Mouse (Mus musculus) embryonic stem cell, embryonic (primary cell): Measurements from ENCODE around the gene Atp5b.

Experiments used
- CTCF ChIA-PET, 4 experiments: fragments of 300-600 bp in 2 of 4; fragments of 350-600 bp in 2 of 4; sonication (Branson Sonifier 250); formaldehyde crosslinking; loops; one replicate each; lab custom pipeline; 2022; ENCODE audit warnings: inconsistent platforms in 2 of 4; lab: Charles Lee
- POLR2A ChIA-PET, 4 experiments: fragments of 300-600 bp in 2 of 4; fragments of 350-600 bp in 2 of 4; sonication (Branson Sonifier 250); formaldehyde crosslinking; loops; one replicate each; lab custom pipeline; 2022; ENCODE audit warnings: antibody characterized with exemption in 4 of 4, inconsistent platforms in 1 of 4; lab: Charles Lee

Atp5b gene

DNA sequence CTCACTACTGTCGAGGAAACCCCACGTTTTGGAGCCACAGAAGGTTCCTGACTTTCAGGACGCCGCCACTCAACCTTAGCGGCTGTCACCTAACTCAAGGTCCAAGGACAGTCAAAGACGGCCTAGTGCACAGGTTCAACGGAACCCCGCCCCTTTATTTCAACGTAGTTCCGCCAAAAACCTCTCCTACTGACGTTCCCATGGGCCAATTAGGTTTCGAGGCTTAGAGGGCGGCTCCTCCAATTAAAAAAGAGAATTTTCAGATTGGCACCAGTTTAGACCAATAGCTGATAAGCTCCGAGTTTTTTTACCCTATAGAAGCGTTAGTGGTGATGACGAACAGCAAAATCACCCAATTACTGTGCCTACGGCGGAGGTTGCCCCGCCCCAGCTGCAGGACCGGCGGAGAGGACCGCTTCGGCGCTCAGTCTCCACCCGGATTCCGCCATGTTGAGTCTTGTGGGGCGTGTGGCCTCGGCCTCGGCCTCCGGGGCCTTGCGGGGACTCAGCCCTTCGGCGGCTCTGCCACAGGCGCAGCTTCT is at the start of gene Atp5b:
Gene Atp5b (plus strand): TSS at position 394 of the 542 bp plus-strand sequence.
- ChIA-PET POLR2A (interaction anchor here (0.5 to 17.8 kb wide), 136 partner anchors 9 to 792 kb away, joined by 3 to 302 read pairs (median 5); partner anchors contain the start of genes Baz2a (in 3 of the 4), Naca (in 3 of the 4), Prim1 (in 3 of the 4) and Cnpy2 (in 2 of the 4)), CTCF (interaction anchor here in 2 of 4 experiments (0.5 to 1.9 kb wide), 6 partner anchors 8 to 734 kb away, joined by 3 to 6 read pairs (median 4); partner anchors contain the start of gene Baz2a (in 1 of the 2))

DNA sequence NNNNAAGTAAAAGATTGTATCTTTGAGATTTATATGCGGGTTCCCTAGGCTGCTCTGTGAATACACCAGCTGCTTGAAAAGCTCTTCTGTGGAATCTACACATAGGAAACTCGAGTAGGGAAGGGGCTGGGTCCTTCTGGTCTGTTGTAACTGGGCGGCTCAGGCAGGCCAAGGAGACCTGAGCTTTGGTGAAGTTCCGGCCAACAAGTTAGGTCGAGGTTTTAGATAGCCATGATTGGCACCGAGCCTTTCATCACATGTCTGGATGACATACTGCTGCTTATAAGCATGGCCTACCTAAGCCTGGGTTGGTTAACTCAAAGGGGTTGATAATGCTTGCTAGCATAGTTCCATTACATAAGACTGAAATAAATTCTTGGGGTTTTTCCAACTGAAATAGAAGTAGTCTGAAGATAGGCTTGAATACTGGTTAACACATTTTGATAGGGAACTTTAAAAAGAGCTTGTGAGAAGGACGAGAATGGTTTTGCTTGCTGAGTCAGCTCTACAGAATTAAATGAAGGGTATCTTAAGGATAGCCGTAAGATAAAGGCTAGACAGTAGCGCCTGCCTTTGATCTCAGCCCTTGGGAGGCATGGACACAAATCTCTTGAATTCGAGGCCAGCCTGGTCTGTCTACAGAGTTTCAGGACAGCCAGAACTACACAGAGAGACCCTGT is 46.2 kb upstream of the Atp5b start:
- CTCF ChIA-PET, result interaction anchor here in 2 of 4 experiments (0.6 to 1.4 kb wide), 2 partner anchors 54 to 321 kb away, joined by 3 to 5 read pairs; partner anchors contain the start of gene Baz2a (in 1 of the 2)
- POLR2A ChIA-PET, result interaction anchor here (0.5 to 15.4 kb wide), 68 partner anchors 8 to 828 kb away, joined by 3 to 755 read pairs (median 4); partner anchors contain the start of genes Atp5b (in 3 of the 4), Baz2a (in 3 of the 4), Prim1 (in 3 of the 4) and Gls2 (in 2 of the 4)

DNA sequence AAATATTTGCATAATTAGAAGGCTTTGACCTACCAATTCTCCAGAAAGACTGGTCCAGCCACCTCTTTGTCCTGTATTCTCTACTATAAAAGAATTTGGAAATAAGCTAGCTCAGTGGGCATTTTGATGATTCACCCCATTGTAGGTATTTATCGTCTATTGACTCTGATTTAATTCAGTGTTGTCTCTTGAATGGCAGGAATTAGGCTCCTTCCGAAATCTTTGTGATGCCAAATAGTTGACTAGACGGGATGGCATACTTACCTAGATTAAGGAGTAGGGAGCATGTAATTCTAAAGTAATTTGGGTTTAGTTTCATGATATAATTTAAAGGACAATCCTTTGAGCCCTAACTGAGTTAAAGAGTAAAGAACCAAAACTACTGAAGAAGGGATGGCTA is 45.2 kb upstream of the Atp5b start:
- CTCF ChIA-PET, result no interaction called here
- POLR2A ChIA-PET, result interaction anchor here (0.5 to 15.4 kb wide), 31 partner anchors 9 to 748 kb away, joined by 3 to 755 read pairs (median 5); partner anchors contain the start of genes Baz2a (in 2 of the 4), Prim1 (in 2 of the 4), Ptges3 (in 2 of the 4) and Atp5b (in 1 of the 4)

DNA sequence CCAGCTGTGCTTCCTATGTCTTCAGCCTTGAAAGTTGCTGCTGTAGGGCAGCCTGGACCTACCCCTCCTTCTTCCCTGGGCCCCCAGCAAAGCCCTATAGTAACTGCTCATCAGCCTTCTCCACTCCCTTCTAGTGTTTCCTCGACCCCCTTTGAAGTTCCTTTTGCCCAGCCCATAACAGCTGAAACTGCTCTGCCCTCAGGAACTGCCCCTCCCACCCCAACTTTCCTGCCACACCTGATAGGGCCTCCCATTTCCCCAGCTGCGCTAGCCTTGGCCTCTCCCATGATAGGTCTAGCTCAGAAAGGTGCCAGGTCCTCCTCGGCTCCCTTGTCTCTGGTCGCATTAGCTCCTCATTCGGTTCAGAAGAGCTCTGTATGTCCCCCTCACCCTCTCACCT is 43.9 kb upstream of the Atp5b start:
- CTCF ChIA-PET, result interaction anchor here in 2 of 4 experiments (0.5 to 1.8 kb wide), 6 partner anchors 11 to 183 kb away, joined by 3 to 5 read pairs (median 4); no protein-coding TSS in a partner anchor

DNA sequence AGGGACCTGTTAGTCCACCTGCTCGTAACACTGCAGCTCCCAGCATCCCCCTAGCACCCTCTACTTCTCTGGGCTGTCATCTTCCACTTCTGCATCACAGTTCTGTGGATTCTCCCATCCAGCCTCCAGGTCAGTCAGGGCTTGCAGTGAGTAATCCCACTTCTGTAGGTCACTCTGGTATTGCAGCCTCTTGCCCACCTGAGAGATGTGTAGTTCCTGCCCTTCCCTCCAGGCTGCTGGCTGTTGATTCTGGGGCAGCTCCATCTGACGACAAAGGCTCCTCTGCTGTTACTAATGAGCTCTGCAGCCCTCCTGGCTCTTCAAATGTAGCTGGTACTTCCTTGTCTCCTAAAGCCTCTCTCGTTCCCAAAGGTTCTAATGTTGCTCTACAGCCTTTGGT is 43.2 kb upstream of the Atp5b start:
- ChIA-PET CTCF (interaction anchor here in 1 of 4 experiments (0.6 to 1.8 kb wide), 4 partner anchors 10 to 51 kb away, joined by 3 to 5 read pairs (median 4); no protein-coding TSS in a partner anchor), POLR2A (interaction anchor here (0.6 to 15.4 kb wide), 44 partner anchors 7 to 372 kb away, joined by 3 to 755 read pairs (median 5); partner anchors contain the start of genes Atp5b (in 3 of the 4), Baz2a (in 2 of the 4), Cnpy2 (in 2 of the 4) and Ptges3 (in 2 of the 4))

More for the DNA sequence above, 43.9 kb upstream of the Atp5b start:
- POLR2A ChIA-PET, result interaction anchor here (0.6 to 15.4 kb wide), 52 partner anchors 8 to 545 kb away, joined by 3 to 755 read pairs (median 4); partner anchors contain the start of genes Atp5b (in 3 of the 4), Baz2a (in 2 of the 4), Cnpy2 (in 2 of the 4) and Nabp2 (in 2 of the 4)

DNA sequence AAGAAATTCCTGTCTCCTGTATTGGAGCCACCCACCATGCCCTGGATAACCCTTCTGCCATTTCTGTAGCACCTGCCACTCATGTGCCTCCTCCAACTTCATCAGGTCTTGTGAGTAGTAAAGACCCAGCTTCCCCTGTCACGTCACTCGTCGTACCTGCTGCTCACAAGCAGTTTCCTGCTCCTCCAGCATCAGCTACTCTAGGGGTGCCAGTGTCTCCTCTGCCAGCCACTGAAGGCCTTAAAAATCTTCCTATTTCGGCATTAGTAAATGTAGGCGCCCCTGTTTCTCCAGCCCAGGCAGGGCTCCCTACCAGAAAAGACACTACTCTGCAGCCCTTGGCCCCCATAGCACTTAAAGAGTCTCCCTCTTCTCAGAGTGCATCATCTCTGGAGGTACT is 42.8 kb upstream of the Atp5b start:
- ChIA-PET POLR2A (interaction anchor here (0.6 to 15.4 kb wide), 33 partner anchors 7 to 620 kb away, joined by 3 to 755 read pairs (median 6); partner anchors contain the start of genes Atp5b (in 3 of the 4), Ptges3 (in 2 of the 4), Baz2a (in 1 of the 4) and Nabp2 (in 1 of the 4)), CTCF (interaction anchor here in 1 of 4 experiments (1.1 to 1.6 kb wide), 2 partner anchors 10 to 12 kb away, joined by 3 to 5 read pairs; no protein-coding TSS in a partner anchor)

DNA sequence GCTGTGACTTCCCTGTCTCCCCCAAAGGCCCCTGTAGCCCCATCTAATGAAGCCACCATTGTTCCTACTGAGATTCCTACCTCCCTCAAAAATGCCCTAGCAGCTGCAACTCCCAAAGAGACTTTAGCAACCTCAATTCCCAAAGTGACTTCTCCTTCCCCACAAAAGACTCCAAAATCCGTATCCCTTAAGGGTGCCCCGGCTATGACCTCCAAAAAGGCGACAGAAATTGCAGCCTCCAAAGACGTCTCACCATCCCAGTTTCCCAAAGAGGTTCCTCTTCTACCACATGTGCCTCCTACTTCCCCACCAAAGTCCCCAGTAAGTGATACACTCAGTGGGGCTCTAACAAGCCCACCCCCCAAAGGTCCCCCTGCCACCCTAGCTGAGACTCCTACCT is 41.4 kb upstream of the Atp5b start:
- ChIA-PET CTCF (interaction anchor here in 1 of 4 experiments (0.6 to 0.7 kb wide), 3 partner anchors 27 to 49 kb away, joined by 3 to 4 read pairs (median 4); no protein-coding TSS in a partner anchor), POLR2A (interaction anchor here in 3 of 4 experiments (0.6 to 15.4 kb wide), 23 partner anchors 9 to 1342 kb away, joined by 3 to 755 read pairs (median 15); partner anchors contain the start of genes Atp5b (in 3 of the 3), Baz2a (in 2 of the 3), Ptges3 (in 2 of the 3) and Prim1 (in 1 of the 3))

DNA sequence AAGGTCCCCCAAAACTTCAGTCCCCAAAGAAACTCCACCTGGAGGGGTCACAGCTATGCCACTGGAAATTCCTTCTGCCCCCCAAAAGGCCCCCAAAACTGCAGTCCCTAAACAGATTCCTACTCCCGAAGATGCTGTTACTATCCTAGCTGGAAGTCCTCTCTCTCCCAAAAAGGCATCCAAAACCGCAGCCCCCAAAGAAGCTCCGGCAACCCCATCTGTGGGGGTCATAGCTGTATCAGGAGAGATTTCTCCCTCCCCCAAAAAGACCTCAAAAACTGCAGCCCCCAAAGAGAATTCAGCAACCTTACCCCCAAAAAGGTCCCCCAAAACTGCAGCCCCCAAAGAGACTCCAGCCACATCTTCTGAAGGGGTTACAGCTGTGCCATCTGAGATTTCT is 40.6 kb upstream of the Atp5b start:
- POLR2A ChIA-PET, result interaction anchor here (0.6 to 17.4 kb wide), 29 partner anchors 1 to 483 kb away, joined by 3 to 755 read pairs (median 8); partner anchors contain the start of genes Naca (in 3 of the 4), Atp5b (in 2 of the 4), Baz2a (in 2 of the 4) and Ptges3 (in 2 of the 4)
- CTCF ChIA-PET, result interaction anchor here in 1 of 4 experiments (0.7 kb wide), 1 partner anchor 27 kb away, joined by 4 read pairs; no protein-coding TSS in a partner anchor

DNA sequence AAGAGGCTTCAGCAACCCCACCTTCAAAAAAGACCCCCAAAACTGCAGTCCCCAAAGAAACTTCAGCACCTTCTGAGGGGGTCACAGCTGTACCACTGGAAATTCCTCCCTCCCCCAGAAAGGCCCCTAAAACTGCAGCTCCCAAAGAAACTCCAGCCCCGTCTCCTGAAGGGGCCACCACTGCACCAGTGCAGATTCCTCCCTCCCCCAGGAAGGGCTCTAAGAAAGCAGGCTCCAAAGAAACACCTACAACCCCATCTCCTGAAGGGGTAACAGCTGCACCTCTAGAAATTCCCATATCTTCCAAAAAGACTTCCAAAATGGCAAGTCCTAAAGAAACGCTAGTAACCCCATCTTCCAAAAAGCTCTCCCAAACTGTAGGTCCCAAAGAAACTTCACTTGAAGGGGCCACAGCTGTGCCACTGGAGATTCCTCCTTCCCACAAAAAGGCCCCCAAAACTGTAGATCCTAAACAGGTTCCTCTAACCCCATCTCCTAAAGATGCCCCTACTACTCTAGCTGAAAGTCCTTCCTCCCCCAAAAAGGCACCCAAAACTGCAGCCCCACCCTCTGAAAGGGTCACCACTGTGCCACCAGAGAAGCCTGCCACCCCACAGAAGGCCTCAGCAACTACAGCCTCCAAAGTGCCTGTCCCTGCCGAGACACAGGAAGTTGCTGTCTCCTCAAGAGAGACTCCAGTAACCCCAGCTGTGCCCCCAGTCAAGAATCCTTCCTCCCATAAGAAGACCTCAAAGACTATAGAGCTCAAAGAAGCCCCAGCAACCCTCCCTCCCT is 39.8 kb upstream of the Atp5b start:
- ChIA-PET POLR2A (interaction anchor here (0.5 to 17.4 kb wide), 45 partner anchors 2 to 519 kb away, joined by 3 to 755 read pairs (median 7); partner anchors contain the start of genes Naca (in 4 of the 4), Ptges3 (in 3 of the 4), Atp5b (in 2 of the 4) and Baz2a (in 2 of the 4)), CTCF (interaction anchor here in 2 of 4 experiments (0.6 to 2.2 kb wide), 3 partner anchors 35 to 164 kb away, joined by 3 to 8 read pairs (median 4); partner anchors contain the start of gene Baz2a (in 1 of the 2))

DNA sequence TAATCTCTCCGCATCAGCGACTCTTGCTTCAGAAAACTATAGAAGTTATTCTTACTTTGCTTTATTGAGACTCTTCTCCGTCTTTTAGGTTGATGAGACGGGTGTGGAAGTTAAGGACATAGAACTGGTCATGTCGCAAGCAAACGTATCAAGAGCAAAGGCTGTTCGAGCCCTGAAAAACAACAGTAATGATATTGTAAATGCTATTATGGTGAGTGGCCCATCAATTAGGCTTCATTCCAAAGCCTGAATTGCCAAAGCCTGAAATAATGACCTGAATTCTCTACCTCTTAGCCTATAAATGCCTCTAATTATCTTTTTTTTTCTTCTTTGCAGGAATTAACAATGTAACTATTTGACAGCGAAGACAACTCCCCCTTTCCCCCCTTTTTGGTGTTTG is 34.9 kb upstream of the Atp5b start:
- ChIA-PET CTCF (no interaction called here), POLR2A (interaction anchor here in 2 of 4 experiments (0.6 to 17.4 kb wide), 8 partner anchors 2 to 40 kb away, joined by 3 to 755 read pairs (median 72); partner anchors contain the start of genes Naca (in 2 of the 2), Atp5b (in 1 of the 2) and Ptges3 (in 1 of the 2))

DNA sequence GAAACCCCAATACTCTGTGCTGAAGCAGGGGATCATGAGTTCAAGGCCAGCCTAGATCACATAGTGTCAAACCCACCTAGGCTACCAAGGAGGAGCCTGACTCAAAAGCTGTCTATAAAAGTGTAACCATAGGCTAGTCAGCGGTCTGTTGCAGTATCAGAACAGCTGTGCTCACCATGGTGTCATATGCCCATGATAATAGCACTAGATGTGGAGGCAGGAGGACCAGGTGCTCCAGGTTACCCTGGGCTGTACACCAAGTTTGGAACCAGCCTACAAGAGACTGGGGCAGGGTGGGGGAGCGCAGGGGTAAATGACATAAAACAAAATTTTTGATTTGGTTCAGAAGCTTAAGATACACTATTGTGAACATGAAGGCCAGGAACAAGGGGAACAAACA is 33.3 kb upstream of the Atp5b start:
- CTCF ChIA-PET, result interaction anchor here in 1 of 4 experiments (0.6 to 1.8 kb wide), 2 partner anchors 10 to 444 kb away, joined by 5 read pairs; no protein-coding TSS in a partner anchor
- POLR2A ChIA-PET, result interaction anchor here in 3 of 4 experiments (0.7 to 17.4 kb wide), 15 partner anchors 8 to 832 kb away, joined by 3 to 755 read pairs (median 5); partner anchors contain the start of genes Baz2a (in 2 of the 3), Naca (in 2 of the 3), Atp5b (in 1 of the 3) and Nab2 (in 1 of the 3)

DNA sequence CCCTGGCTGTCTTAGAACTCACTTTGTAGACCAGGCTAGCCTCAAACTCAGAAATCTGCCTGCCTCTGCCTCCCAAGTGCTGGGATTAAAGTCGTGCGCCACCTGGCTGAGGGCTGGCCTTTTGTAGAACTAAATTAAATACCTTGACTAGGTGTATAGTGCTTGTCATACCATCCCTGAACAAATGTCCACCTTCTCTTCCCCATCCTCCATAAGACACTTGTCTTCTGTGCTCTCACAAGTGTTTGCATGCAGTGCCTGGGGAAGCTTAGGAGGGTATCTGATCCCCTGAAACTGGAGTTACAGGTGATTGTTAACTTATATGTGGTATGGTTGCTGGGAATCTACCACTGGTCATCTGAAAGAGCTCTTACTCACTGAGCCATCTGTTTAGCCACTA is 32.7 kb upstream of the Atp5b start:
- CTCF ChIA-PET, result interaction anchor here in 2 of 4 experiments (0.6 to 1.8 kb wide), 3 partner anchors 11 to 334 kb away, joined by 3 to 5 read pairs (median 5); no protein-coding TSS in a partner anchor
- POLR2A ChIA-PET, result interaction anchor here (0.6 to 17.4 kb wide), 16 partner anchors 9 to 382 kb away, joined by 3 to 755 read pairs (median 4); partner anchors contain the start of genes Atp5b (in 2 of the 4), Baz2a (in 2 of the 4), Naca (in 2 of the 4) and Nab2 (in 1 of the 4)

DNA sequence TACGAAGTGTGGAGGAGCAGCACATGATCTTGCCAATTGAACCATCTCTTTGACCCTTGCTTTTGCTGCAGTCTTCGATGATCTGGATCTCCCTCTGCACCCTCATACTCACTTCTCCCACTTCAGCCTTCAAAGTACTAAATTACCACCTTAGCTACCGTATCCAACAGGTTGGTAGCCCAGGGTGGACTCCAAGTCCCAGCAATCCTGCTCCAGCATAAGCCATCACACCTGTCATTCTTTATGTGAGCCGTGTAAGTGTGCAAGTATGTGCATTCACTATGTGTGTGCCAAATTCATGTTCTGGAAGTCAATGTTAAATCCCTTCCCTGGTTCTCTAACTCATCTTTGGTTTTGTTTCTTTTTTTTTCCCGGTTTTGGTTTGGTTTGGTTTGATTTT is 31.5 kb upstream of the Atp5b start:
- CTCF ChIA-PET, result interaction anchor here in 2 of 4 experiments (0.5 to 1.0 kb wide), 5 partner anchors 12 to 1037 kb away, joined by 3 to 5 read pairs (median 3); no protein-coding TSS in a partner anchor
- POLR2A ChIA-PET, result interaction anchor here in 3 of 4 experiments (0.7 to 17.4 kb wide), 15 partner anchors 8 to 136 kb away, joined by 3 to 755 read pairs (median 7); partner anchors contain the start of genes Naca (in 3 of the 3), Baz2a (in 2 of the 3) and Atp5b (in 1 of the 3)

DNA sequence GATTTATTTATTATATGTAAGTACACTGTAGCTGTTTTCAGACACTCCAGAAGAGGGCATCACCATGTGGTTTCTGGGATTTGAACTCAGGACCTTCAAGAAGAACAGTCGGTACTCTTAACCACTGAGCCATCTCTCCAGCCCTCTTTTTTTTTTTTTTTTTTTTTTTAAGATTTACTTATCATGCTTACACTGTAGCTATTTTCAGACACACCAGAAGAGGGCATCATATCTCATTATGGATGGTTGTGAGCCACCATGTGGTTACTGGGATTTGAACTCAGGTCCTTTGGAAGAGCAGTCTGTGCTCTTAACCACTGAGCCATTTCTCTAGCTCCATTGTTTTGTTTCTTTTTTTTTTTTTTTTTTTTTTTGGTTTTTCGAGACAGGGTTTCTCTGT is 30.9 kb upstream of the Atp5b start:
- CTCF ChIA-PET, result interaction anchor here (0.5 to 1.0 kb wide), 7 partner anchors 12 to 625 kb away, joined by 3 to 5 read pairs (median 3); partner anchors contain the start of gene Stat2 (in 1 of the 4)
- POLR2A ChIA-PET, result interaction anchor here in 3 of 4 experiments (0.6 to 17.4 kb wide), 30 partner anchors 8 to 436 kb away, joined by 3 to 755 read pairs (median 6); partner anchors contain the start of genes Naca (in 3 of the 3), Atp5b (in 1 of the 3) and Baz2a (in 1 of the 3)

DNA sequence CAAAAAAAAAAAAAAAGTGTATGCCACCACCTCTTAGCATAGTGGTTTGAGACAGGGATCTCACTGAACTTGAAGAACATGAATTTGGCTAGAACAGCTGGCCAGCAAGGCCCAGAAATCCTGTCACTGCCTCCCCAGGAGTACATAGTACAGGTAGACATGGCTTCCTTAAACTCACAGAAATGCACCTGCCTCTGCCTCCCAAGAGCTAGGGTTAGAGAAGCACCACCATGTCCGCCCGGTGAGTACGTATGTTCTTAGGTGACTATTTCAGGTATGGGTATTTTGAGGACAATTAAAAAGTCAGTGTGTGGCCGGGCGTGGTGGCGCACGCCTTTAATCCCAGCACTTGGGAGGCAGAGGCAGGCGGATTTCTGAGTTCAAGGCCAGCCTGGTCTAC is 30.1 kb upstream of the Atp5b start:
- ChIA-PET CTCF (interaction anchor here in 3 of 4 experiments (0.7 to 0.8 kb wide), 3 partner anchors 18 to 118 kb away, joined by 3 to 9 read pairs (median 7); no protein-coding TSS in a partner anchor), POLR2A (interaction anchor here (0.6 to 17.4 kb wide), 31 partner anchors 8 to 495 kb away, joined by 3 to 755 read pairs (median 6); partner anchors contain the start of genes Naca (in 3 of the 4), Atp5b (in 2 of the 4), Baz2a (in 1 of the 4) and Gls2 (in 1 of the 4))
